Mouse (Mus musculus) ovary, adult 18-20 months (tissue): Measurements from ENCODE around the gene Hk3.

Experiments
- DNase-seq: peaks from one replicate; pipeline ENCODE4 v3.0.0; 2022; ENCODE audit warnings: low spot score, mixed read lengths

The Hk3 gene

DNA sequence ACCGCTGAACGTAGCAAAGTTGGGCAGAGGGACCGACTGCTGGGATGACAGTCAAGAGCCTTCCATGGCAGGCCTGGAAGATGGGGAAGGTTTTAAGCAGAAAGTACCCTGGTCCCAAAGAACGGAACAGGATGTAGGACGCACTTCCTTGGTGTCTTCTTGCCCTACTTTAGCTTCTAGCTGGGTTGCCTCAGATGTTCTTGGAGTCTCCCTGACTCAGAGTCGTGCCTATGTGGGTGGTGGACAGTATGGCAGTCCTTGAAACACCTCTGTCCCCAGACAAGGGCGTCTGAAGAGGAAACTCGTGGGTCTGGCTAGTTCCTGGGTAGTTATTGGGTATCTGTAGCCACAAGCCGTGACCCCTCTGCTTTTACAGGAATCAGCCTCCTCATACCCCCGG is 19.1 kb downstream of the Hk3 start:
- no peak for DNase-seq

- DNase-seq: no peak
These were observed 20.8 kb downstream of the Hk3 start for GRCm38 (mm10) chr13:55000433-55000832.

DNA sequence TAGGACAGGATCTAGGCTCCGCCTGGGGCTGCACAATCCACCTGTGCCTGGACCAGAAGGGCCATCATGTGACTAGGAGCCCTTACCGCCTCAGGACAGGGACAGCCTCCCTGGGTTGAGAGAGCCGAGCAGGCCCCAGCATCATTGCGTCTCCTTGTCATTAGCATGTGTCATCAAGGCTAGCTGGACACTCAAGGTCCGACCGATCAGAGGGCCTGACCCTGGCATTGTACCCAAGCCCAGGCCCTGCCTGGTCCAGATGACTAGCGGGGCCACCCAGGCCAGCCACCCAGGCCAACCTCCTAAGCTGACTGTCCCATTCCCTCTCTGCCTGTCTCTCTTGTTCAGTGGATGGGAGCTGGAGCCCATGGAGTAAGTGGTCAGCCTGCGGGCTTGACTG is 23.6 kb downstream of the Hk3 start:
- no peak for DNase-seq

- DNase-seq: no peak
These were observed 26.0 kb downstream of the Hk3 start for GRCm38 (mm10) chr13:54995161-54995560.

- no peak for DNase-seq
These were observed 26.6 kb downstream of the Hk3 start for GRCm38 (mm10) chr13:54994576-54994975.

DNA sequence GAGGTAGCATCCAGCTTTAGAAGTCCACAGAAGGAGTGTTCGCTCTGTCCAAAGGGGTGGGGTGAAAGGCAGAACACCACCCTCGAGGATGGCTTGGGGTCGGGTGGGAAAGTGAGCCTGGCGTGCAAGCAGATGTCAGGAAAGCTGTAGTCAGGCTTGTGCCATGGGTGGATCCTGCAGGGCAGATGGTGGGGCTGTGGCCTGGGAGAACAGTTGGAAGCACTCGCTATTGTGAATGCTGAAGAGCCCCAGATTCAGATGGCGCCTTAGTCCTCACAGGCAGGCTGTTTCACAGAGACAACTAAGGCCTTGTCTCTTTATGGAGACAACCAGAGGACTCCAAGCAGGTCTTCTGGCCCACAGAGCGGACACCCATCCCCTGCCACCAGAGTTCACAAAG is 29.0 kb downstream of the Hk3 start:
- DNase-seq: no peak

- DNase-seq: no peak
These were observed 32.9 kb downstream of the Hk3 start for GRCm38 (mm10) chr13:54988181-54988760.

DNA sequence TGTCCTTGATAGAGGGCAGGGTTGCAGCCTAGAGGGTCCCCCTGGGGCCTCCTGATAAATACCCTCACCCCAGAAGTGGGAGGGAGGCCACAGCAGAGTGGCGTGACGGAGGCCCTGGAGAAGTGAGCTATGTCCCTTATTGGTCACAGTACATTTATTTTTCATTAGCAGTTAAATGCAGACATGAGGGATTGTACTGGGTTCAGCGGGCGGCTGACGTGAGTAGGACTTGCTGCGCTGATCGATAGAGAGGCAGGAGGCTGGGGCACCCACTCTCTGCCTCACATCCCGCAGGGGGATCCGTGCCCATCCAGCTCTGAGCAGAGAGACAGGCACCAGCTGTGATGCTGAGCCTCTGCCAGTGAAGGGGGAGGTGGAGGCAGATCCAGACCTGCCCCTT is 33.8 kb downstream of the Hk3 start:
- DNase-seq: no peak

DNA sequence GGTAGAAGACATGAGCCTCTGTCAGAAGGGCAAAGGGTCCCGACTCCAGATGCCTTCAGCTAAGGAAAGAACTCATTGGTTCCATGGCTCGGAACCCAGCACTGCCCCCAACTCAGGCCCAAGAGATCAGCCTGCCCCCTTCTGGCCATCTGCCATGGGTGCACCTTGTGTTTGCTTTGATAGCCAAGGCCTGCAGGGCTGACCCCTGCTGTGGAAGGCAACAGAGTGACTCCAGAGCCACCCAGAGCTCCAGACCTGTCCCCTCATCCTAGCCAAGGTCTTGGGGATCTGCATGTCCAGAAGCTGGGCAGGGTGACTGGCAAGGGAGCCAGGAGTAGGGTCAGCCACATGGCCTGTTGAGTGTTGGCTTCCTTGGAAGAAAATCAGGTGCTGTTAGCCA is 37.6 kb downstream of the Hk3 start:
- no peak for DNase-seq

GRCm38 (mm10) chr13:54983001-54983400 is 38.2 kb downstream of the Hk3 start:
- DNase-seq: no peak

DNA sequence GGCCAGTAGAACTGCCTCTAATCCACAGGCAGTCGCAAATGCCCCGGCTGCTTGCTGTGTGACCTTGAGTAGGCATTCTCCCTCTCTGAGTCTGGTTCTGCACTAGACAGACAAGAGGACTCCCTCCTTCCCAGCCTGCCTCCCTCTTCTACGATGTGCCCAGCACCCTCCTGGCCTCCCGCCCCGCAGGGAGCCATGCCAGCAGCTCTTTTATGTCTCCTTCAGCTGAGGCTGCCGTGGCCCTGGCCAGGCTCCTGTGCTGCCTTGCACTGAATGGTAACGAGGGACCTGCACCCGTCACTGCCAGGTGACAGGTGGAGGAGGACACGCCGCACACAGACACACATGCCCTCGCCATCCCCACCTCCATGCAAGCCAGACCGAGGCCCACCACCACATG is 40.2 kb downstream of the Hk3 start:
- DNase-seq: no peak

- DNase-seq: no peak
These were observed 42.4 kb downstream of the Hk3 start for GRCm38 (mm10) chr13:54978804-54979203.

DNA sequence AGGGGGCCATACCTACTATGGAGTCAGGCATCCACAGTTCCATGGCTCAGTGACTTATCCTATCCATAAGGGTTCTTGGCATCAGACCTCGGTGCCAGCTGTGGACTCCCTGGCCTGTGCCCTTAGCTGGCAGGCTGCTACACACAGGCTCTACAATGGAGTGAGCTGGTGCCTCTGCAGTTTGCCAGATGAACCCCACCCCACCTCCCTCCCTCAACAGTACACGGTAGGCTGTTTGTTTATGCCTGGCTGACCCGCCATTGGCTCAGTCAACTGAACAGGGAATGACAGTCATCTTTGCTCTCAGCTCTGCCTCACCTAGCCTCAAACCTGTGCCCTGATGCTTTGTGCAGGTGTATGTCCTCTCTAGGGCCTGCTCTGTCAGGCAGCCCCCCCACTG is 45.6 kb downstream of the Hk3 start:
- DNase-seq: no peak

- no peak for DNase-seq
These were observed 50.5 kb downstream of the Hk3 start for GRCm38 (mm10) chr13:54970521-54971247.

DNA sequence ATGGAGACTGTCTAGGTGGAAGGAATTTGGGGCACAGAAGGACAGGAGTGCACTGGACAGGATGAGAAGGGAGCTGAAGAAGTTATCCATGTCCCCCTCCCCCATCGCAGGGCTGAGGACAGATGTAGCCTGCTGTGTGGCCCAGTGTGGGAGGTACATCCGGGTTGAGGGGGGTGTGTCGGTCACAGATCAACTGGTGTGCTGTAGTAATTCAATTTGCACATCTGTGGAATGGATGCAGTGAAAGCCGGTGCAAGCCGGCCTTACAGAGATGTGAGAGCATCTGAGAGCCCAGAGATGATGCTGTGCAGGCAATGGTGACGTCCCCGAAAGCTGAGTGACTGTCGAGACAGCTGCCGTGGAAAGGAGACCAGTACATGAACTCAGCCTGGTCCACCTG is 51.7 kb downstream of the Hk3 start:
- DNase-seq: no peak

GRCm38 (mm10) chr13:54968636-54969035 is 52.5 kb downstream of the Hk3 start:
- DNase-seq: no peak

GRCm38 (mm10) chr13:54967501-54967900 is 53.7 kb downstream of the Hk3 start:
- DNase-seq: no peak

DNA sequence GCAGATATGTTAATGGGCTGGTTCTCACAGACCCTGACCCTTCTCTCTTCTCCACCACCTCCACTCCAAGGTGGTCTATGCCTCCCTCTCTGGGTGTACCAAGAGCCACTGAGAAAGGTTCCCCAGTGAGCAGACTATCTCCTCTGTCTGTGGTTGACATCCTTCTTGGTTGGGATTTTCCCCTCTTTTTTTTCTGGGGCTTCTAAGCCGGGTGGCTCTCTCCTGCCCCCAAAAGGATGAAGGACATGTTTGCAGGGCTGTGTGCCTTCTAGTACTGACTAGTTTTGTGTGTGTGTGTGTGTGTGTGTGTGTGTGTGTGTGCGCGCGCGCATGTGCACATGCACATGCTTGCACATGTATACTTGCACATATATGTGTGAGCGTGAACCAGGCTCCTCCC is 55.9 kb downstream of the Hk3 start:
- DNase-seq: no peak

DNA sequence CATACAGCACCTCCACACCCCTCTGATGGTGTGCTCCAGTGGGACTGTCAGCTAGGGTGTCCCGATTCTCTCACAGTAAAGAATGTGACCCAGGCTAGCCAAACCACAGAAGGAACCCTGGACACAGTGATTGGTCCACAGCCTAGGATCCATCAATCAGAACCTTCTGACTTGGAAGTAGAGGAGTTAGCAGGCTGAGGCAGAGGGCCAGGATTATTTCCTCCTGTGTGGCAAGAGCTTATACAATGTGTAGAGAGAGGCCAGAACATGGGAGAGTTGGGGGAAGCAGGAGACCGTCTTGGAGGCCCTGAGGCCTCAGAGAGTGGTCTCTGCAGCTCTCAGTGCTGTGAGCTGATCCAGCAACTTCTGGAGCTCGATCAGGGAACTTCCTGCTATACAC is 60.7 kb downstream of the Hk3 start:
- no peak for DNase-seq

DNA sequence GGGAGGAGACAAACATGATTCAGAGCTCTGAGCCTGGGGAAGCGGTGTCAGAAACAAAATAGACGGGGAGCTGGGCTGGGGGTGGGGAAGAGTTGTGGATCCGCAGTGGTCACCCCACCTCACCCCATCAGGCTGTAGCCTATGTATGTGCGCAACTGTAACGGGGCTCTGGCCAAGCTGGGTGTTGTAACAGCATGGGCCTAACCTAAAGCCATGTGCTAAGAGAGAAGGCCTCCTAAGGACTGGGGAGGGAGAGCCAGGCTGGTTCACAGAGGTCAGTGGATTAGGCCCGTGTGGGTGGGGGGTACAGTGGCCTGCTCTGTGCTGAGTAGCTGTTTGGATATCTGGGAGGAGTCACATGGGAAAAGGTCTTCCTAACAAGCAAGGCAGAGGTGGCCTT is 61.3 kb downstream of the Hk3 start:
- DNase-seq: no peak

GRCm38 (mm10) chr13:54959059-54959701 is 62.0 kb downstream of the Hk3 start:
- DNase-seq: no peak

DNA sequence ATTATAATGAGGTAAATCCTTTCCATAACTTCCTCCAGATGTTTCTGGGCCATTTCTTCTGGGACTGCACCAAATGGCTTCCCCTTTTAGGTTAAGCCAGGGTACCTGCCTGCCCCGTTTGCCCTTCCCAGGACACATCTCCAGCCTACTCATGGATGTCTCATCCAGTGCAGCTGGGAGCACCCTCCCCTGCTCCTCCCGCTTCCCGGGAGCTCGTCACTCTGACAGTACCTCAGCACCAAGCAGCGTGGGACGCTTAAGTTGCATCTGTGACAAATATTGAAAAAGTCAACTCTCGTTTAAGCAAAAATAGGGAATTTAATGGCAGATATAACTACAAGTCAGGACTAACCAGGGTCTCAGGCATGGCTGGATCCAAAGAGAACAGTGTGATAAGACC is 63.9 kb downstream of the Hk3 start:
- no peak for DNase-seq
